Mouse (Mus musculus) heart, postnatal 0 days (tissue): Measurements from ENCODE around the gene Npff. TPM values are rescaled to one million over a fixed set of nuclear protein-coding genes. Genes with fewer than 3 reads are reported as not detected.

Experiments
- ATAC-seq: fragments of 200-750 bp; cut with Nextera tagmentation; 2 replicates; pipeline ENCODE4 v1.8.0; 2017; ENCODE audit warnings: low read depth, moderate number of reproducible peaks, moderate library complexity; ENCODE audit not compliant: insufficient read depth
- DNase-seq: peaks from one replicate; pipeline ENCODE4 v3.0.0-alpha.2; 2016; ENCODE audit warnings: low spot score
- H3K27ac ChIP-seq: fragments of 300-500 bp; sonication (generic); 2 replicates; pipeline ENCODE4 v1.5.1; 2014; ENCODE audit warnings: low read depth, mild to moderate bottlenecking
- H3K27me3 ChIP-seq: fragments of 300-500 bp; sonication (generic); 2 replicates; pipeline ENCODE4 v1.6.1; 2014; ENCODE audit warnings: low read length, mixed read lengths; ENCODE audit not compliant: control insufficient read depth, insufficient read depth
- H3K36me3 ChIP-seq: fragments of 300-500 bp; sonication (generic); replicated peaks from 2 replicates; pipeline ENCODE4 v1.6.1; 2014; ENCODE audit warnings: low read length, mixed read lengths; ENCODE audit not compliant: control insufficient read depth, insufficient read depth
- H3K4me1 ChIP-seq: fragments of 300-500 bp; sonication (generic); 2 replicates; pipeline ENCODE4 v1.6.1; 2014; ENCODE audit warnings: antibody characterized with exemption; ENCODE audit not compliant: control insufficient read depth, insufficient read depth
- H3K4me2 ChIP-seq: fragments of 300-500 bp; sonication (generic); 2 replicates; pipeline ENCODE4 v1.6.1; 2014; ENCODE audit warnings: low read depth, mild to moderate bottlenecking, low read length, moderate library complexity
- H3K4me3 ChIP-seq: fragments of 300-500 bp; sonication (generic); 2 replicates; pipeline ENCODE4 v1.5.1; 2014; ENCODE audit warnings: low read depth, low read length
- H3K9ac ChIP-seq: fragments of 300-500 bp; sonication (generic); replicated peaks from 2 replicates; pipeline ENCODE4 v1.6.1; 2014; ENCODE audit warnings: low read depth, low read length, mixed read lengths
- H3K9me3 ChIP-seq: fragments of 300-500 bp; sonication (generic); replicated peaks from 2 replicates; pipeline ENCODE4 v1.6.1; 2016; ENCODE audit warnings: low read length; ENCODE audit not compliant: control insufficient read depth
- CTCF ChIP-seq: IDR thresholded peaks from 2 replicates; pipeline ENCODE4 v1.5.1; 2016; ENCODE audit warnings: antibody characterized with exemption, control low read depth, low read depth
- EP300 ChIP-seq: IDR thresholded peaks from 2 replicates; pipeline ENCODE4 v1.6.1; 2016; ENCODE audit warnings: antibody characterized with exemption, low read depth
- WGBS: fragments of 180-500 bp; shearing (Covaris S2); extraction: QIAGEN DNeasy Blood & Tissue Kit; methylation state at CpG from one replicate; pipeline ENCODE4 v1.1.7; 2014; 5-methylcytosine and 5-hydroxymethylcytosine counted together
- polyA plus RNA-seq: library from polyadenylated mRNA; unstranded; fragments of >200 nt; fragmentation: Nextera tagmentation; extraction: Ambion mirVana; gene quantifications from 2 replicates; pipeline ENCODE4 v1.2.1, GENCODE M21; 2015
- total RNA-seq: library from RNA; depleted of rRNA; stranded (reverse); fragments of >200 nt; gene quantifications from 2 replicates; pipeline ENCODE4 v1.2.3, GENCODE M21; 2014; ENCODE audit warnings: low replicate concordance

Gene Npff
- total and polyA plus RNA-seq, 2 experiments from 2014 or later, result 0.84 to 0.89 TPM

DNA sequence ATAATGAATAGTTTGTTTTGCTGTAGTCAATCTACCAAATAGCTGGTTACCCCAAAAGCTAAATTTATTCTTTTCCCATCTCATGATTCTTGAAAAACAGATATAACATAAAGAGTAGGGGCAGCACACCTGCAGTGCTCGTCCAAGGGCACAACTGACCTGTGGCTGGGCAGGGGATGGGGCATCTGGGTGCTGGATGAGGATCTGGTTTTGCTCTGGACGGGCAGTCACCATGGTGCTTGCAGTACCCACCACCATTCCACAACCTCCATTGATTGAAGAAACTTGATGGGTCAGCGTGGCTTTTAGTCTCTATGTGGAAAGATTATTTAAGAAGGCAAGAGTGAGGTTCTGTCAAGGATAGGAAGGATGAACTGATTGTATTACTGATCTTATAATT lies 21.5 kb upstream of the Npff start:
- Histone ChIP-seq H3K27ac (0 out of 2 replicates have a peak overlapping the region, but pooled peaks have one; percentile 78), H3K9me3 (no peaks in the 10 kb centered on the region), H3K4me2 (no peak overlapping the region), H3K4me1 (peaks cover 3% of the 10 kb centered on the region; the same call in 1 of the 2 replicates), H3K36me3 (peaks cover 65% of the 10 kb centered on the region), H3K27me3 (no peaks in the 10 kb centered on the region), H3K9ac (no peak overlapping the region), H3K4me3 (no peak overlapping the region)
- TF ChIP-seq EP300, result no peak
- TF ChIP-seq CTCF, result no peak
- 90% methylated on average over 3 of the region's 3 CpGs for WGBS
- DNase-seq (no peak), ATAC-seq (no peak)

DNA sequence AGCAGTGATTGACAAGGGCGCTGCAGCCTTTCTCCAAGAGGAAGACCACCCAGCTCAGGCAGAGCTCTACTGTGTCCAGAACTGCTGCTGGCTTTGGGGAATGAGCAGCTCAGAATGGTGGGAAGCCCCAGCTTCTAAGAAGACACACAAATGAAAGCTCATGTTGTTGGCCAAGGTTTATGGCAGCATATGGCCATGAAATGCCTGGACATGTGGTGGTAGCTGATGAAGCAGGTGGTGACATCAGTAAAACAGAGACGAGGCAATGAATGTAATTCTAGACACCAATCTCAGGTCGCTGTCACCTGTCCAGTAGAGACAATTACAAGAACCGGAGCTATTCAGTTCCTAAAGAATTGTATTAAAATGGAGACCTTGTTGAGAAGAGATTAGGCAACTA lies 20.1 kb upstream of the Npff start:
- H3K9ac ChIP-seq, result no peak overlapping the region
- peaks cover 74% of the 10 kb centered on the region for H3K36me3 ChIP-seq
- H3K4me1 ChIP-seq, result peaks cover 3% of the 10 kb centered on the region; the same call in 1 of the 2 replicates
- TF ChIP-seq EP300 (no peak), CTCF (no peak)
- H3K9me3 ChIP-seq, result no peaks in the 10 kb centered on the region
- no peak overlapping the region for H3K4me2 ChIP-seq
- H3K27ac ChIP-seq, result no peak overlapping the region
- no peak overlapping the region for H3K4me3 ChIP-seq
- ATAC-seq, result no peak
- WGBS, result 87% methylated on average over 4 of the region's 4 CpGs
- no peak for DNase-seq
- no peaks in the 10 kb centered on the region for H3K27me3 ChIP-seq

DNA sequence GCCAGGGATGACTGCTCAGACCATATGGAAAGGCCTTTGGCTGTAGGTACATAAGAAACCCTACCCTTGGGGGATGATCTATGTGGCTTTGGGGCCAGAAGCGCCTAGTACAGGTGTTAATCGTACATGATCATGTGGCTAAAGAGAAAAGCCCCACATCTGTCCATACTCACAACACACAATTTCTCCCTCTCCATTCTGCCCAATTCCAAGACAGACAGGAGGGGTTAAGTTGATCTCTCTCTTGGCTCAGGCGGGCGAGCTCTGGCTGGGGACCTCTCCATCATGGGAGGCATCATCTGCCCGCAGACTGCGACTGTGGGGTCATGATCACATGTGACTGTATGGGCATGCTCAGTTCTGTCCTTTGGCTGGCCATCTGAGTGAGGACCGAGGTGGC lies 9.2 kb upstream of the Npff start:
- Histone ChIP-seq H3K9ac (no peak overlapping the region), H3K9me3 (no peaks in the 10 kb centered on the region), H3K27me3 (no peaks in the 10 kb centered on the region), H3K4me2 (no peak overlapping the region), H3K36me3 (peaks cover 84% of the 10 kb centered on the region), H3K4me1 (no peaks in the 10 kb centered on the region), H3K4me3 (no peak overlapping the region), H3K27ac (no peak overlapping the region)
- 89% methylated on average over 7 of the region's 7 CpGs for WGBS
- no peak for TF ChIP-seq EP300
- TF ChIP-seq CTCF, result no peak
- no peak for ATAC-seq
- no peak for DNase-seq

DNA sequence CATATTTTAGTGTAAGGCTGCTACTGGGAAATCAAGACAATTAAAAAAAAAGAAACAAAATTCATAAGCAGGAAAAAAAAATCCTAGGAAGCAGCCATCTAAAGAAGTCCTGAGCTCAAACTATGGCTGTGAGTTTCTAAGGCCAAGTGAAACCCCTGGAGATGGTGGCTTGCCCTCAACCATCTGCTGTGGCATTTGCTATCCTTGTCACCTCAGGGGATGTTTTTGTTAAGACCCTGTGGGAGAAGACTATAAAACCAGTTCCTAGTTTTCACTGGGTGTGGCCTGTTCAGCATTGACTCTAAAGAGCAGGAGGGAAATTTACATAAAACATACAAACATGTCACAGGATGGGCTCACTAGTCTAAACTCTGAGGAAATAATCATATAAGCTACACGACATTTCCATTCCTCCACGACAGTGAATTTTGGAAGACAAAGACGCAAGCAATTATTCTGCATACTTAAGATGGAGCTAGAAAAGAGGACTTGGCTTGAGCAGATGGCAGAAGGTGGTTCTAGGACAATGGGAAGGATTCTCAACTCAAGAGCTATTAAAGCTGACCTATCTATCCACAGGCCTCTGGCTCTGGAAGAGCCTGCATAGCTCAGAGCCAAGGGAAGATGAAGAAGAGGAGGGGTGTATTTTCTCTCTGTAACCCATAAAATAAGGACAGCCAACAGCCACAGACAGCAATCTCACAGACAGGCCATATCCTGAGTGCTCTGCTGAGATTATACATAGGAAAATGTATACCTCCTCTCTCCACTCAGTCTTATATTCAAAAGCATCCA lies 7.6 kb upstream of the Npff start:
- H3K4me1 ChIP-seq, result no peaks in the 10 kb centered on the region
- TF ChIP-seq CTCF, result no peak
- TF ChIP-seq EP300, result no peak
- no peaks in the 10 kb centered on the region for H3K9me3 ChIP-seq
- ATAC-seq (no peak), DNase-seq (no peak)
- no peak overlapping the region for H3K27ac ChIP-seq
- H3K27me3 ChIP-seq, result no peaks in the 10 kb centered on the region
- WGBS, result 89% methylated on average over 3 of the region's 3 CpGs
- H3K36me3 ChIP-seq, result peaks cover 92% of the 10 kb centered on the region
- H3K4me3 ChIP-seq, result no peak overlapping the region
- H3K4me2 ChIP-seq, result no peak overlapping the region
- H3K9ac ChIP-seq, result no peak overlapping the region

DNA sequence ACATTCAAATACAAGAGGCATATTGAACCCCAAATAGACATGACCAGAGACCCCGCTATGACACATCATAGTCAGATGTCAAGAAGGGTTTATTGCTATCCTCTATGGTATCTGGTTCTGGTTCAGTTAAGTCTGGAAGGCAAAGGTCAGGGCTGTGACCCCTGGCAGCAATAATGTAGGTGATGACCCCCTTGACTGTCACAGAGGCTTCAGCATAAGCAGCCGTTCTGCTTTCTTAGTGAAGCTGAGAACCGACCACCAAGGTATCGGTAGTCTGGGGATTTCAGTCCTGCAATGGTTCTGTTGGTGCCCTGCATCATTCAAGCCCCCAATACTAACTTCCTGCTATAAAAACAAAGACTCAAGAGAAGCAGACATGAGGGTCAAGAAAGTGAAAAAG lies 6.8 kb upstream of the Npff start:
- WGBS, result 86% methylated on average over 4 of the region's 4 CpGs

DNA sequence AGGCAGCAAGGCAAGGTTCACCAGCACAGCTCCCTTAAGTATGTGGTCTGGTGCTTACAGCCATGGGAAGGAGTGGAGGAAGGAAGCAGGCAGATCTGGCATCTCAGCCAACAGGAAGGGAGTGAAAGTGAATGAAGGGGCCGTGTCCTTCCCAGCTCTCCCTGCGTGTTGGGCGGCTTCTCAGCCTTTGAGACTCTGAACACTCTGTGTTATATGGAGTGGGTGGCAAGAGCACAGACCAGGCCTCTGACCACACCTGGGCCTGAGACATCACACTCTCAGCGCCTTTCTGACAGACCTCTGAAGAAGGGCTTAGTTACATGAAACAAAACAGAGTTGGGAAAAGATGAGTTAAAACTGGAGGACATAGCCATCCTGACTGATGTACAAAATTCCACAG lies 5.8 kb upstream of the Npff start:
- TF ChIP-seq EP300 (no peak), CTCF (no peak)
- DNase-seq (no peak), ATAC-seq (no peak)
- Histone ChIP-seq H3K4me2 (no peak overlapping the region), H3K4me3 (no peak overlapping the region), H3K27me3 (no peaks in the 10 kb centered on the region), H3K36me3 (peaks cover 89% of the 10 kb centered on the region), H3K4me1 (no peaks in the 10 kb centered on the region), H3K9ac (no peak overlapping the region), H3K27ac (no peak overlapping the region), H3K9me3 (no peaks in the 10 kb centered on the region)
- 75% methylated on average over 4 of the region's 4 CpGs for WGBS

More for the DNA sequence above, 6.8 kb upstream of the Npff start:
- Histone ChIP-seq H3K4me3 (no peak overlapping the region), H3K4me2 (no peak overlapping the region), H3K9me3 (no peaks in the 10 kb centered on the region), H3K9ac (no peak overlapping the region), H3K36me3 (peaks cover 89% of the 10 kb centered on the region), H3K4me1 (no peaks in the 10 kb centered on the region), H3K27ac (no peak overlapping the region), H3K27me3 (no peaks in the 10 kb centered on the region)
- TF ChIP-seq CTCF (no peak), EP300 (no peak)
- DNase-seq (no peak), ATAC-seq (no peak)
